In the genomic region with DNA sequence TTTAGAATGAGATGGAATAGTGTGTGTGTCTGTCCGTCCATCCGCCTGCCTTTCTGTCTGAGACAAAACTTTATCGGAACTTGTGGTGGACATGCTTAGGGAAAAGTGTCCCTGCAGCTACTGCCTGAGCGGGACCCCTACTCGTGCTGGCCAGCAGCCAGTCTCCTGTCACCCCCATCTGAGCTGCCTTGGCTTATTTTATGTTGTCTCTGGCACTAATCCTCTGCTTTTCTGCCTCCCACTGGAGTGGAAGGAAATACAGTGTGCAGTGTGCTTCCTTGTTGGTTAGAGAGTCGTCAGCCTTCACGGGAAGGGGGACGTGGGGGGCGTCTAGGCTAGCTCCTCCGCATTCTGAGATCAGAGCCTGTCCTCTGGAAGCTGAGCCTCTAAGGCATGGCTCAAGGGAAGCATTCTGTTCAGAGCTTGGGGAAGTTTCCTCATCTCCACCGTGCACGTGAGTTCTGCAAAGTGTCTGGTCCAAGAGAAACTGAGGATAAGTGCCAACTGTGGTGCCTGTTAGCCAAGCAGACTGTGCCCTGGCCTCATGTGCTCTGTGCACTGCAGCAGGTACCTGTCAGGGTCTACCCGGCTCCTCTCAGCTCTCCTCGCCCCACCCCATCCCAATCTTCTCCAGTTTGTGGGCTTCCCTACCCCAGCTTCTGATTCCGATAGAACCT, we compare ENCODE assay signal across 11 mouse cellular contexts.
DNase-seq lines count a peak whose midpoint lies in the region; ATAC-seq and TF ChIP-seq lines count a peak whose summit lies in the region.
"Had no signal": no experiment of that assay in that cellular context is flagged by ENCODE, and none has a peak within 500 bp of the region (broad histone marks: within the 10 kb centered on the region; RNA-seq: fewer than 3 reads in every experiment).

No protein-coding gene starts in this region.

- no peak for ATAC-seq in liver, embryonic 11.5 days (replicated peaks; ENCODE audit: low FRiP score)
- ATAC-seq in forebrain, postnatal 0 days: 0 out of 2 replicates have a peak, but pooled peaks have one; percentile 23
- no peak for ATAC-seq in granulocyte monocyte progenitor cell, adult 5-6 weeks (replicated peaks; ENCODE audit: poor library complexity, severe bottlenecking)

- H3K27me3 ChIP-seq in liver, adult 2 months (ENCODE audit: control insufficient read depth, insufficient read depth, low read length): no peaks in the 10 kb centered on the region
- H3K27me3 ChIP-seq in liver, embryonic 11.5 days (replicated peaks; ENCODE audit: control insufficient read depth, insufficient read depth, low read length): no peaks in the 10 kb centered on the region
- no peaks in the 10 kb centered on the region for H3K27me3 ChIP-seq in forebrain, postnatal 0 days (ENCODE audit: insufficient read depth, low read length)
- H3K27me3 ChIP-seq: hindbrain, embryonic 13.5 days; lung, embryonic 15.5 days had no signal

- WGBS in liver, adult 2 months: 66% methylated on average over 15 of the region's 15 CpGs
- 86% methylated on average over 15 of the region's 15 CpGs for WGBS in liver, embryonic 11.5 days
- 49% methylated on average over 15 of the region's 15 CpGs for WGBS in forebrain, postnatal 0 days

- peak; percentile 53 for DNase-seq in gastrocnemius, adult 2 months
- no peak for DNase-seq in gastrocnemius, postnatal 14 days
- peak; percentile 94 for DNase-seq in liver, adult 2 months (ENCODE audit: extremely low read depth, low read depth, low spot score)
- no peak for DNase-seq in liver, embryonic 11.5 days (ENCODE audit: low spot score)
- DNase-seq in forebrain, postnatal 0 days: no peak
- peak; percentile 34 for DNase-seq in kidney, postnatal 10 days
- DNase-seq: cerebellum, adult 18-20 months had no signal

- peaks cover 14% of the 10 kb centered on the region for H3K4me1 ChIP-seq in liver, adult 2 months (ENCODE audit: control insufficient read depth, insufficient read depth, low read length)
- no peaks in the 10 kb centered on the region for H3K4me1 ChIP-seq in liver, embryonic 11.5 days (replicated peaks; ENCODE audit: control insufficient read depth, insufficient read depth, low read length)
- H3K4me1 ChIP-seq in forebrain, postnatal 0 days (ENCODE audit: insufficient read depth): no peaks in the 10 kb centered on the region

- H3K79me2 ChIP-seq in liver, adult 2 months (ENCODE audit: control insufficient read depth, insufficient read depth, low read length): peaks cover 9% of the 10 kb centered on the region; the same call in 1 of the 2 replicates

- H3K27ac ChIP-seq in gastrocnemius, adult 2 months: peak overlapping the region; percentile 67
- H3K27ac ChIP-seq in liver, adult 2 months (replicated peaks; ENCODE audit: insufficient read depth, low read depth, low read length): no peak overlapping the region
- no peak overlapping the region for H3K27ac ChIP-seq in liver, embryonic 11.5 days (ENCODE audit: low read depth, low read length)
- H3K27ac ChIP-seq in forebrain, postnatal 0 days (ENCODE audit: low read depth, low read length): no peak overlapping the region
- H3K27ac ChIP-seq: hindbrain, embryonic 13.5 days; lung, embryonic 15.5 days had no signal

- no peaks in the 10 kb centered on the region for H3K9me3 ChIP-seq in liver, embryonic 11.5 days (ENCODE audit: control insufficient read depth, low read length)
- no peaks in the 10 kb centered on the region for H3K9me3 ChIP-seq in forebrain, postnatal 0 days (ENCODE audit: low read length)
- H3K9me3 ChIP-seq: hindbrain, embryonic 13.5 days; lung, embryonic 15.5 days had no signal

- TF ChIP-seq POLR2A in liver, adult 2 months (IDR thresholded peaks at IDR 0.05; ENCODE audit: extremely low read depth, insufficient read depth, low read length): no peak

- intact Hi-C loops in gastrocnemius, adult 2 months (cut with DNase I): no loop called here
- intact Hi-C loops in gastrocnemius, postnatal 14 days (cut with DNase I; ENCODE audit: low total_unique reads): no loop called here

- peak overlapping the region; percentile 9; the same call in 1 of the 2 replicates for H3K4me3 ChIP-seq in gastrocnemius, adult 2 months
- H3K4me3 ChIP-seq in liver, adult 2 months (ENCODE audit: insufficient read depth, low read depth, low read length): no peak overlapping the region
- no peak overlapping the region for H3K4me3 ChIP-seq in liver, embryonic 11.5 days (ENCODE audit: low read depth, low read length)
- H3K4me3 ChIP-seq in forebrain, postnatal 0 days (ENCODE audit: low read depth, low read length): no peak overlapping the region
- H3K4me3 ChIP-seq: erythroblast, embryonic 14.5 days; hindbrain, embryonic 13.5 days; lung, embryonic 15.5 days had no signal

- H3K4me2 ChIP-seq in liver, embryonic 11.5 days: no peak overlapping the region
- H3K4me2 ChIP-seq in forebrain, postnatal 0 days (ENCODE audit: low read depth): no peak overlapping the region
- H3K4me2 ChIP-seq: hindbrain, embryonic 13.5 days; lung, embryonic 15.5 days had no signal

- no peak for TF ChIP-seq CTCF in gastrocnemius, adult 2 months (IDR thresholded peaks at IDR 0.05)
- no peak for TF ChIP-seq CTCF in liver, adult 2 months (IDR thresholded peaks at IDR 0.05; ENCODE audit: low read depth, low read length)
- no peak for TF ChIP-seq CTCF in forebrain, postnatal 0 days (IDR thresholded peaks at IDR 0.05; ENCODE audit: low read depth)

- H3K36me3 ChIP-seq in liver, adult 2 months (ENCODE audit: control insufficient read depth, insufficient read depth, low read length): peaks cover 13% of the 10 kb centered on the region; the same call in 1 of the 2 replicates
- peaks cover 15% of the 10 kb centered on the region; the same call in 1 of the 2 replicates for H3K36me3 ChIP-seq in liver, embryonic 11.5 days (ENCODE audit: control insufficient read depth, insufficient read depth, low read length)
- H3K36me3 ChIP-seq in forebrain, postnatal 0 days (ENCODE audit: insufficient read depth): no peaks in the 10 kb centered on the region

- no peak overlapping the region for H3K9ac ChIP-seq in liver, adult 2 months (ENCODE audit: low read depth, low read length)
- no peak overlapping the region for H3K9ac ChIP-seq in liver, embryonic 11.5 days (ENCODE audit: low read depth, low read length)
- no peak overlapping the region for H3K9ac ChIP-seq in forebrain, postnatal 0 days
- H3K9ac ChIP-seq: hindbrain, embryonic 13.5 days; lung, embryonic 15.5 days had no signal

Comparison
In these comparisons a context has a peak if more than half of its experiments do, and no peak if none do; other contexts are left out.
1. DNase-seq: peak in gastrocnemius, adult 2 months (single experiment), liver, adult 2 months (single experiment) and kidney, postnatal 10 days (single experiment); none in gastrocnemius, postnatal 14 days (single experiment), liver, embryonic 11.5 days (single experiment) and forebrain, postnatal 0 days (single experiment).